Mouse (Mus musculus) granulocyte monocyte progenitor cell, adult 5-6 weeks (primary cell): ENCODE data around the gene Man2b2. TPM values are rescaled to one million over a fixed set of nuclear protein-coding genes. Genes with fewer than 3 reads are reported as not detected.
A peak's percentile ranks its signal among the peaks of the same experiment; 100 is the strongest.

Experiments
- ATAC-seq: replicated peaks from 2 replicates; pipeline ENCODE4 v1.8.0; 2016; ENCODE audit warnings: mild to moderate bottlenecking, moderate TSS enrichment, inconsistent platforms; ENCODE audit not compliant: poor library complexity, severe bottlenecking
- total RNA-seq, 2 experiments: library from RNA; stranded (forward) in 1 of 2; stranded (reverse) in 1 of 2; fragments of 200-712, 200-1000 nt in 1 of 2; fragments of >200 nt in 1 of 2; fragmentation: Nextera tagmentation in 1 of 2; gene quantifications; 2 replicates each; pipeline ENCODE4 v1.2.3; 2014 to 2017

Gene Man2b2
- total RNA-seq, 2 experiments from 2014 or later = 24.7 to 36.0 TPM

DNA sequence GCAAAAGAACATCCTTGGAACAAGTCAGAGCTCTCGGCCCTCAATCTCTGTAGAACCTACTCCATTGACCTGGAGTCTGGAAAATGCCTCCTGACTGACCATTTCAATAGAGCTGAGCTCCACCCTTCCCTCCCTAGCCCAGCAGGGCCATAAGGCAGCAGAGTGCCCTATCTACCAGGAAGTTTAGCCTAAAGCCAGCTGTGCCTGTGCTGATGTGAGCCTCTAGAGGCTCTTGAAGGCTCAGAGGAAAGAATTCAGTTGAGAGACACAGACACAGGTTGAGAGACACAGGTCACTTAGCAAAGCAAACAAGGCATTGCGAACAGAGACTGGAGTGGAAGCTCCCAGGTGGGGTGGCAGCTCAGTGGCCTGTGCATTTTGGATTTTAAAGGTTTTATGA, 55.1 kb downstream of the Man2b2 start:
- no peak for ATAC-seq

GRCm38 (mm10) chr5:36772586-36772985, 57.9 kb downstream of the Man2b2 start:
- ATAC-seq = no peak

- peak; percentile 73 for ATAC-seq
Observed at GRCm38 (mm10) chr5:36769603-36770002, 60.9 kb downstream of the Man2b2 start.

GRCm38 (mm10) chr5:36766958-36767703, 63.3 kb downstream of the Man2b2 start:
- peak; percentile 90 for ATAC-seq

- ATAC-seq = no peak
Observed at GRCm38 (mm10) chr5:36759848-36760247, 70.6 kb downstream of the Man2b2 start.

- ATAC-seq = peak; percentile 91
Observed at GRCm38 (mm10) chr5:36757033-36757432, 73.4 kb downstream of the Man2b2 start.

Other genes with a start within 250 kb of the Man2b2 start
- gene Tbc1d14, start 237.4 kb downstream of the Man2b2 start, total RNA-seq (2014; fragmentation: Nextera tagmentation) = 17.9 and 22.6 TPM in 2 replicates
- gene Tbc1d14, start 237.4 kb downstream of the Man2b2 start, total RNA-seq (2017) = 7.2 and 8.7 TPM in 2 replicates
- gene D5Ertd579e, start 134.6 kb downstream of the Man2b2 start, total RNA-seq (2014; fragmentation: Nextera tagmentation) = 20.5 and 20.9 TPM in 2 replicates
- gene D5Ertd579e, start 134.6 kb downstream of the Man2b2 start, total RNA-seq (2017) = 14.2 and 23.8 TPM in 2 replicates
- 5.2 and 10.2 TPM in 2 replicates for gene Bloc1s4, start 82.0 kb downstream of the Man2b2 start, total RNA-seq (2014; fragmentation: Nextera tagmentation)
- 17.1 and 20.9 TPM in 2 replicates for gene Bloc1s4, start 82.0 kb downstream of the Man2b2 start, total RNA-seq (2017)
- gene Mrfap1, start 33.9 kb downstream of the Man2b2 start, total RNA-seq (2014; fragmentation: Nextera tagmentation) = 182 and 191 TPM in 2 replicates
- 337 and 373 TPM in 2 replicates for gene Mrfap1, start 33.9 kb downstream of the Man2b2 start, total RNA-seq (2017)
- not detected in 2 replicates for gene Ppp2r2c, start 37.9 kb upstream of the Man2b2 start, total RNA-seq (2014; fragmentation: Nextera tagmentation)
- not detected in 2 replicates for gene Ppp2r2c, start 37.9 kb upstream of the Man2b2 start, total RNA-seq (2017)
- 6.1 and 6.6 TPM in 2 replicates for gene Wfs1, start 158.6 kb upstream of the Man2b2 start, total RNA-seq (2014; fragmentation: Nextera tagmentation)
- 2.7 and 4.6 TPM in 2 replicates for gene Wfs1, start 158.6 kb upstream of the Man2b2 start, total RNA-seq (2017)